Mouse (Mus musculus) CD4-positive, CD25-positive, alpha-beta regulatory T cell, adult 2 months (primary cell): Measurements from ENCODE around the gene Map2k3.

Experiments used
- DNase-seq: peaks from one replicate; pipeline ENCODE4 v3.0.0-alpha.2; 2012; ENCODE audit warnings: low read depth, low spot score

Map2k3 gene

GRCm38 (mm10) chr11:60924981-60925380 lies 6.9 kb upstream of the Map2k3 start:
- no peak for DNase-seq

DNA sequence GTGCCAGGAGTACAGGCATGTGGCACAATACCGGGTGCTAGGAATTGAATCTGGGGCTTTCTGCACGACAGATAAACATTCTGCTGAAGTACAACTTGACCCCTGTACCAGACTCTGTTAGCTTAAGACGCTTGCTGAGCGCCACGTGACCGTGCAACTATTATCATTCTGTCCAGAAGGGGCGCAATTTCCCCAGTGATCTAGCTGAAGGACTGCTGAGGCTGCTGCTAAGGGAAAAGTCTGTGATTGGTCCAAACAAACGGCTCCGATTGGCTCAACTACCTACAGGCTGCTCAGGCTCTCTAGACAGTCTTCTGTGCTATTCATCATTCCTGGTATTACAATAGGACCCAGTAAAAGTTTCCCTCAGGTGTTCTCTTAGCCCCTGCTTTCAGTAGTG lies 4.6 kb upstream of the Map2k3 start:
- peak; percentile 94 for DNase-seq

- DNase-seq, result no peak
Observed at GRCm38 (mm10) chr11:60930724-60931281, 1.0 kb upstream of the Map2k3 start.

- DNase-seq, result no peak
Observed at GRCm38 (mm10) chr11:60931282-60931868, 458 bp upstream of the Map2k3 start.

- DNase-seq, result peak; percentile 42
Observed at GRCm38 (mm10) chr11:60932503-60933020, 729 bp downstream of the Map2k3 start.

DNA sequence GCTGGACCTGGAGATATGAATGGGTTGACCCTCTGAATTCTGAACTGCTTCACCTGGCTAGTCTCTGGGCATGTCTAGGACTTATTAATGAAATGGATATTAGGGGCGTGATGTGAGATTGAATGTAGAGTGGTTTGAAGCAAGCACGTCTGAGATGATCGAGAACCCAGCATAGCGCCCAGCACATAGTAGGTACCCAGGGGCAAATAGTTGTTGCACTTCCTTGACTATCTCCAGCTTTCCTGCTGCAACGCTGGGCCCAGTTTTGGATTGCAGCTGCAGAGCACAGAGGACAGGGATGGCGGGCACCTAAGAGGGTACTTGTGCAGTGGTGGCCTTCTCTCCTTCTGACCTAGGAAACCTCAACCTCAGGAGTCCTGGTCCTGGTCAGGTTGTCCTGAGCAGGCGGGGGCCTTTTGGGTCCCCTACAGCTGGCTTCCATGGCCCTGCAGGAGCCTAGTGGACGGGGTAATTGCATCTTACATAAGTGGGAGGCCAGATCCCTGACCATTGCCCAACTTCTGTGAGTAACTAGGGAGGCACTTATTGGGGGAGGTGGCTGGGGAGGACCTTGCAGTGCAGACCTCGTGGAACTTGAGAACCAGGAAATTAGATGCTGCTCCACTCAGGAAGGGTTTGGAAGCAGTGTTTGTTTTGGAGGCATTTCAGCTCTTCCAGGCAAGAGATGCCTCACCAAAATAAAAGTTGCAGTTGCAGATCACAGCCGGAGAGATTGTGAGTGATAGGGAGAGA lies 1.5 kb downstream of the Map2k3 start:
- DNase-seq, result no peak

DNA sequence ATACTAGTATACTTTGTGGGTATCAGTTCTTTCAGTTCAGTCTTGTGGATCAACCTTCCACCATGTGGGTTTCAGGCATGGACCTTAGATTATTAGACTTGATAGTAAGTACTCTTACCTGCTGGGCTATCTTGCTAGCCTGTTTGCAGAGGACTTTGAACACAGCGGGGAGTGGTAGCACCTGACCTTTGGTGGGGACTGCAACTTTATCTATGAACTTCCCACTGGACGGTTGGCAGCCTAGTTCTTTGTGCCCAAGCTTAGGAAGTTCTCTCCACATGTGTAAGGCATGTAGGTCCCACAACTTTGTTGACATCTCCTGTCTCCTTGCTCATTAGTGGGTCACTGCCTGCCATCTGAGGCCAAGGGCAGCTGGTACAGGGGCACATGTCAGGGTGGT lies 3.0 kb downstream of the Map2k3 start:
- DNase-seq, result no peak

DNA sequence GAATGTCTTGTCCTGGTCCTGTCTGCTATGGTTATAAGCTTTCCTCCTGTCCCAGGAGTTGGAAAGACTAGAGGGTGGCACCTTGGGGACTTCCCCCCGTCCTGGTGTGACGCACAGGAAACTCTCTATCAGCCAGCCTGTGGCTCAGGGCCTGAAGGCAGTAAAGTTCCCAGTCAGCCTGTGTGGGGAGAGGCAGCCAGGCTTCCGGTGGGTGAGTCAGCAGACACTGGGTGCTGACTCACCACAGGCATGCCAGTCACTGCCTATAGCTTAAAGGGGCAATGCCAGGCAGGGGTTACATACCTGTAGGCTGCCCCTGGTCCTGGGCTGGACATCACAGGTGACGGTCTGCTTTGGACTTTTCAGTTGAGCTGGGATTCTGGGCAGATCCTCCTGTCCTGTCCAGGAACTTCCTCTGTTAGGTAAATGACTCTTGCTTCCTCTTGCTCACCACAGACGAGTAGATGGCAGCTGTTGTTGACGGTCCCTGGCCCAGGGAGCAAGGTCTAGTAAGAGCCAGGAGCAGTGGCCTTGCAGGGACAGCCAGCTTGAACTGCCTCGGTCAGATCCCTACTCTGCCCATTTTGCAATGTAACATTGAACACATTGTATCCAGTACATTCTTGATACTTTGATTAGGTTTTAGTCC lies 3.6 kb downstream of the Map2k3 start:
- DNase-seq, result peak; percentile 88

DNA sequence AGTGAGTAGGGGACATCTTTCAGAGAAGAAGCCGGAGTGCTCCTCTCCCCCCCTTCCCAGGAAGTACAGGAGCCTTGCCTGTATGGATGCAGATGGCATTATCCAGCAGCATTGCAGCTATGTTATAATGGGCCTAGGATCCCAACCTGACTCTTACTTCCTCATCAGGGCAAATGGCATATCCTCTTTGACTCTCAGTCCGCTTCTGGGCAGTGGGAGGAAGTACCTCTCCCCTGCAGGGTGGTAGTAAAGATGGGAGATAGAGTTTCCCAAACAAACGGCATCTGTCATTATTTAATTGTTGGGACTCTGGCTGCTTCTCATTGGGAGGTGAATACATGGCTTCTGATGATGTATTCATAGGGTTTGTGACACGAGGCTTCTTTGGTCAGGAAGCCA lies 4.1 kb downstream of the Map2k3 start:
- DNase-seq, result no peak

GRCm38 (mm10) chr11:60937611-60938010 lies 5.8 kb downstream of the Map2k3 start:
- no peak for DNase-seq

DNA sequence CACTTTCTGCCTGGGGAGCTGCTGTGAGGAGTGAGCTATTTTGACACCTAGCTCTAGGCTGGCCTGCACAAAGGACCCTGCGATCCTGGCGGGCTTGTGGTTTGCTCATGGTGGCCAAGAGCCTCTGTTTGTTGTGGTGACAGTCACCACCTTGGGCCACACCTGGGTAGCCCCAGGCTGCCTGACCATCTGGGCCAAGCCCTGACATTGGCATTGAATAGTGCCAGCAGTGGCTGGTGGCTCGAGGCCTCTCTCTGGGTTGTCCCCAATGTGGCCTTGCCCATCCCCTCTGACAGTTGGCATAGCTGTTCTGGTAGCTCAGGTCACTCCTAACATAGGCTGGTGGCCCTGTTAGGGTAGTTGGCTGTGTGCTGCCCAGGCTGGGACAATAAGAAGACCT lies 7.7 kb downstream of the Map2k3 start:
- no peak for DNase-seq

- no peak for DNase-seq
Observed at GRCm38 (mm10) chr11:60940501-60940900, 8.7 kb downstream of the Map2k3 start.

GRCm38 (mm10) chr11:60941370-60941769 lies 9.5 kb downstream of the Map2k3 start:
- no peak for DNase-seq

GRCm38 (mm10) chr11:60942263-60943015 lies 10.6 kb downstream of the Map2k3 start:
- no peak for DNase-seq

GRCm38 (mm10) chr11:60945003-60945402 lies 13.2 kb downstream of the Map2k3 start:
- DNase-seq, result no peak

GRCm38 (mm10) chr11:60951896-60952295 lies 20.1 kb downstream of the Map2k3 start:
- DNase-seq, result no peak

DNA sequence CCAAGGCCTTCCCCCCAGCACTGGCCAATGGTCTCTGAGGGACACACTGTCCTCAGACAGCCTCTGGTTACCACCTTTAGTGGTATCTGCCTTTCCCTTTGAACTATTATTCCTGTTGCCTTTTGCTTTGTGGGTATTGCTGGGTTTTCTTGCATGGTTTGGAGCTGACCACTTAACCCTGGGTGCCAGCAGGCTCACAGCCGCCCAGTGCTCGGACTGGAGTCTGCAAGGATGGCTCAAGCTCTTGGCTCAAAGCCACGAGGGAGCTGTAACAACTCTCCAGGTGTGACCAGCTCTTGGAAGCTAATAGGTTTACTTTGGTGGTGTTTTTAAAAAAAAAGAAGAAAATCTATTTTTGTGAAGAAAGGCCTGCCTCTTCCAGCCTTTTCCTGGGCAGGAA lies 20.5 kb downstream of the Map2k3 start:
- no peak for DNase-seq

GRCm38 (mm10) chr11:60952986-60953385 lies 21.2 kb downstream of the Map2k3 start:
- no peak for DNase-seq

GRCm38 (mm10) chr11:60953803-60954202 lies 22.0 kb downstream of the Map2k3 start:
- peak; percentile 67 for DNase-seq

DNA sequence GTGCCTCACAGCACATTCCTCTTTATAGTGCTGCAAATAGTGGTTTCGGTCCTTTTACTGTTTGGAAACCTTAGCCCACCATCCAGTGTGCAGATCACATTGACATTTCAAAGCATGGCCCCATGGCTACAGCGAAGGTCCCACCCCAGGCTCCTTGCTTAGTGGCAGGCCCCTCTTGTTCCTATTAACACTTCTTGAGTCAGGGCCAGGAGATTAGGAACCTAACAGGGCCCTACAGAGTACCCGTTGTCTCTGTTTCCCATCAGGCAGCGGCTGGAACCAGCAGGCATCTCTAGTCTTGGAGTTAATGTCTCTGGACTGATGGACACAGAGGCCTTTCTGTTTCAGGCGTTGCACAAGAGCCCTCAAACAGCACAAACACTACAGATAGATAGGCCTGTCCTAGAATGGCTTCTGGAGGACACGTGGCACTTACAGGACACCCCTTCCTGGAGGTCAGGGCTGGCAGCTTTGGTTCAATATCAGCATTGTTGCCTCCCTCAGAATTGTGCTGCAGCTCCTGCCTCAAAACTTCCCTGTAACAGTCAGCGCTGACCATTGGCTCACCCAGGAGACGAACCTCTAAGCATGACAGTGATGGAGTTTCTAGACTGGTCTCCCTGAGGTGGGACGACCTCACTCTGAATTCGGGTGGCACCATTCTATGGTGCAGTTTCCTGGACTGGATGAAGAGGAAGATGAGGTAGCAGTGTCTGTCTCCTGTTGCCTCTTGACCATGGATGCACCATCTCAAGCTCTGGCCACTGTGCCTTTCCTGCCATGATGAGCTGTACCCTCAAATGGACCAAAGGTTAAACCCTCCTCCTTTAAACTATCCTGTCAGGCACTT lies 22.6 kb downstream of the Map2k3 start:
- DNase-seq, result no peak
